Mouse (Mus musculus): ENCODE measurements around the gene Adamts4. TPM values are rescaled to one million over a fixed set of nuclear protein-coding genes. Genes with fewer than 3 reads are reported as not detected.
"Not testable (repeated sequence)": the region's sequence is repeated elsewhere in the genome, so short reads cannot be mapped to it uniquely, and the experiment has no call there.

Adamts4 gene
- polyA plus RNA-seq, 1 experiment from 2014 or later, result 0.86 TPM

- not testable (repeated sequence) for DNase-seq (ENCODE audit: low spot score)
These were observed 55.9 kb downstream of the Adamts4 start for GRCm38 (mm10) chr1:171306157-171306556.

- DNase-seq (ENCODE audit: low spot score), result no peak
These were observed 59.1 kb downstream of the Adamts4 start for GRCm38 (mm10) chr1:171309321-171309720.

Other genes starting within 250 kb of the Adamts4 start
- gene Fcgr4, start 231.5 kb upstream of the Adamts4 start, polyA plus RNA-seq (2015; fragmentation: Nextera tagmentation; extraction: Ambion mirVana), result 1.4 and 1.6 TPM in 2 replicates
- gene Fcgr3, start 185.5 kb upstream of the Adamts4 start, polyA plus RNA-seq (2015; fragmentation: Nextera tagmentation; extraction: Ambion mirVana), result 18.0 and 21.4 TPM in 2 replicates
- gene Cfap126, start 136.5 kb upstream of the Adamts4 start, polyA plus RNA-seq (2015; fragmentation: Nextera tagmentation; extraction: Ambion mirVana), result 2.3 and 2.7 TPM in 2 replicates
- 158 and 201 TPM in 2 replicates for gene Sdhc, start 99.8 kb upstream of the Adamts4 start, polyA plus RNA-seq (2015; fragmentation: Nextera tagmentation; extraction: Ambion mirVana)
- 0.18 and 0.37 TPM in 2 replicates for gene Mpz, start 99.7 kb upstream of the Adamts4 start, polyA plus RNA-seq (2015; fragmentation: Nextera tagmentation; extraction: Ambion mirVana)
- 2.3 and 2.7 TPM in 2 replicates for gene Pcp4l1, start 54.2 kb upstream of the Adamts4 start, polyA plus RNA-seq (2015; fragmentation: Nextera tagmentation; extraction: Ambion mirVana)
- 0.14 and 0.17 TPM in 2 replicates for gene Nr1i3, start 36.5 kb upstream of the Adamts4 start, polyA plus RNA-seq (2015; fragmentation: Nextera tagmentation; extraction: Ambion mirVana)
- gene Tomm40l, start 27.9 kb upstream of the Adamts4 start, polyA plus RNA-seq (2015; fragmentation: Nextera tagmentation; extraction: Ambion mirVana), result 23.7 and 25.8 TPM in 2 replicates
- 4.0 and 5.1 TPM in 2 replicates for gene Apoa2, start 25.4 kb upstream of the Adamts4 start, polyA plus RNA-seq (2015; fragmentation: Nextera tagmentation; extraction: Ambion mirVana)
- gene Fcer1g, start 16.1 kb upstream of the Adamts4 start, polyA plus RNA-seq (2015; fragmentation: Nextera tagmentation; extraction: Ambion mirVana), result 93.8 and 97.1 TPM in 2 replicates
- gene Ndufs2, start 967 bp downstream of the Adamts4 start, polyA plus RNA-seq (2015; fragmentation: Nextera tagmentation; extraction: Ambion mirVana), result 215 and 218 TPM in 2 replicates
- gene B4galt3, start 19.9 kb downstream of the Adamts4 start, polyA plus RNA-seq (2015; fragmentation: Nextera tagmentation; extraction: Ambion mirVana), result 43.9 and 50.6 TPM in 2 replicates
- gene Ppox, start 30.8 kb downstream of the Adamts4 start, polyA plus RNA-seq (2015; fragmentation: Nextera tagmentation; extraction: Ambion mirVana), result 34.2 and 34.3 TPM in 2 replicates
- gene Usp21, start 37.6 kb downstream of the Adamts4 start, polyA plus RNA-seq (2015; fragmentation: Nextera tagmentation; extraction: Ambion mirVana), result 39.5 and 42.7 TPM in 2 replicates
- gene Ufc1, start 44.6 kb downstream of the Adamts4 start, polyA plus RNA-seq (2015; fragmentation: Nextera tagmentation; extraction: Ambion mirVana), result 109 and 111 TPM in 2 replicates
- 44.2 and 47.8 TPM in 2 replicates for gene Dedd, start 78.7 kb downstream of the Adamts4 start, polyA plus RNA-seq (2015; fragmentation: Nextera tagmentation; extraction: Ambion mirVana)
- gene Nit1, start 95.2 kb downstream of the Adamts4 start, polyA plus RNA-seq (2015; fragmentation: Nextera tagmentation; extraction: Ambion mirVana), result 39.0 and 44.0 TPM in 2 replicates
- 87.5 and 92.2 TPM in 2 replicates for gene Pfdn2, start 95.2 kb downstream of the Adamts4 start, polyA plus RNA-seq (2015; fragmentation: Nextera tagmentation; extraction: Ambion mirVana)
- 0.76 and 1.4 TPM in 2 replicates for gene Klhdc9, start 110.4 kb downstream of the Adamts4 start, polyA plus RNA-seq (2015; fragmentation: Nextera tagmentation; extraction: Ambion mirVana)
- gene Nectin4, start 119.7 kb downstream of the Adamts4 start, polyA plus RNA-seq (2015; fragmentation: Nextera tagmentation; extraction: Ambion mirVana), result 0.91 and 1.1 TPM in 2 replicates
- 64.2 and 73.2 TPM in 2 replicates for gene Arhgap30, start 138.5 kb downstream of the Adamts4 start, polyA plus RNA-seq (2015; fragmentation: Nextera tagmentation; extraction: Ambion mirVana)
- gene Usf1, start 160.9 kb downstream of the Adamts4 start, polyA plus RNA-seq (2015; fragmentation: Nextera tagmentation; extraction: Ambion mirVana), result 80.7 and 90.6 TPM in 2 replicates
- 4.7 and 4.8 TPM in 2 replicates for gene Tstd1, start 168.5 kb downstream of the Adamts4 start, polyA plus RNA-seq (2015; fragmentation: Nextera tagmentation; extraction: Ambion mirVana)
- gene F11r, start 187.1 kb downstream of the Adamts4 start, polyA plus RNA-seq (2015; fragmentation: Nextera tagmentation; extraction: Ambion mirVana), result 15.4 and 22.7 TPM in 2 replicates